Mouse (Mus musculus) MN1 (cell line): ENCODE results near the gene Lrrc27.

Source experiments
- DNase-seq: peaks from one replicate; pipeline ENCODE4 v3.0.0-alpha.2; 2016; ENCODE audit warnings: low spot score

Lrrc27 gene

GRCm38 (mm10) chr7:139276150-139276549, 63.4 kb downstream of the Lrrc27 start:
- no peak for DNase-seq

DNA sequence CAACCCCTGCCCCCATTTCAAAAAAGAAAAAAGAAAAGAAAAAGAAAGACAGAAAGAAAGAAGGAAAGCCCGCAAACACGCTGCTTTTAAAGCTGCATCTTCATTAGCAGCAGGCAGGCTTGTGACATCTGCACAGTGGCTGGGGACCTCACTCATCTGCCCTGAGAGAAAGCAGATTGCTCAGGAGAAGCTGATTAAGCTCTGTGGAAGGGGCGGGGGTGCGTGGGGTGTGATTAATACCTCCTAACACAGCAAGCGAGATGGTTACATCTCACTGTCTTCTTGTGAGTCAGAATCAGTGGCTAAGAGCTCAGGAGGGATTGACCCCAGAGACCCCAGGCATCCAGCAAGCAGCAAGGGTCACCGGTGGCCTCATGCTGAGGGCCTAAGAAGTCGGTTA, 64.7 kb downstream of the Lrrc27 start:
- DNase-seq: no peak

- peak; percentile 47 for DNase-seq
Measured at GRCm38 (mm10) chr7:139279571-139279970, 66.8 kb downstream of the Lrrc27 start.

- no peak for DNase-seq
Measured at GRCm38 (mm10) chr7:139280044-139280443, 67.3 kb downstream of the Lrrc27 start.

- DNase-seq: no peak
Measured at GRCm38 (mm10) chr7:139281195-139281594, 68.4 kb downstream of the Lrrc27 start.

DNA sequence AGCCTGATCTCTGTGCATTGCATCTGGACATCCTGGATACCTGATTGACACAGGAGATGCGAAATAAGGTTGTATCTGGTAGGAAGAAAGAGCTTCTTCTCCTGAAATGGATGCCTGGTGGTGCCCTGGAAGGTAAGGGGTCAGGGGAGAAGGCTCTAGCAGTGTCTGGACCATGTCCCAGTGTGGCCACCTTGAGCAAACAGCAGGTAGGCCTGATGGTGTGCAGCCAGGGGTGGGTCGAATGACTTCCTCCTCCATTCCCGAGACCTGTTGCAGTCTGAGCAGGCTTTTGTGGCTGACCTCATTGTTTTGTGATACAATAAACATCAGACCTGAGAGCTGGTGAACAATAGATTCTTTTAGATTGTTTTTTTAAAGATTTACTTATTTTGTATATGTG, 69.2 kb downstream of the Lrrc27 start:
- no peak for DNase-seq

DNA sequence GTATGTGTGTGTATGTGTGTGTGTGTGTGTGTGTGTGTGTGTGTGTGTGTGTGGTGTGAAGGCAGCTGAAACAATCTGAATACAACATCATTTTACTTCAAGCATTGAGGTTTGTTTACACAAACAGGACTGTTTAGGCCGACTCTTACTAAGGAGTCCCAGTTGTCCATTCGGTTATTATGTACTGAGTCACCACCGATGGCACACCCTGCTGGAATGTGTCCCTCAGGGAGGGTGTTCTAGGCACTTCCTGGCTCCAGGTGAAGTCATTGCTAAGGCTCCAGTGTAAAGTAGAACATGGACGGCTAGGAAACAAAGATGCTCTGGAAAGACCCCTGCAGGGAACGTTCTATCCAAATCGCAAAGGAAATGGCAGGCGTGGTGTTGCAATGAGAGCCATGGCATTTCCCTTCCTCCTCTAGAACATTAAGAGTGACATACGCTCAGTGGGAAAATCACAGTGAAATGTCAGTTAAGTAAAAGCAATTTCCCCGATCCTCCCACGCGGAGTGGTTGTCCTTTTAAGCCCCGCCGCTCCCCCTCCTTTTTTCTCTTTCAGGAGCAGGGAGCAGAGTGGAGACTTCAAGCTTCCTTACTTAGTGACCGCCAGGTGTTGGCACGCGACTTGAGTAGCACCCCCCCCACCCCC, 72.6 kb downstream of the Lrrc27 start:
- DNase-seq: no peak

- no peak for DNase-seq
Measured at GRCm38 (mm10) chr7:139288540-139288939, 75.8 kb downstream of the Lrrc27 start.
